Mouse (Mus musculus): ENCODE data around the gene Isy1. TPM values are rescaled to one million over a fixed set of nuclear protein-coding genes. Genes with fewer than 3 reads are reported as not detected.

The Isy1 gene
- total and polyA plus RNA-seq, 3 experiments = 7.3 to 22.8 (median 22.3) TPM

GRCm38 (mm10) chr6:87879628-87880027 lies 41.0 kb upstream of the Isy1 start:
- TF ChIP-seq EP300 (IDR thresholded peaks at IDR 0.05; ENCODE audit: insufficient read depth, low read depth, low read length) = no peak
- intact Hi-C loops (cut with DNase I) = no loop called here
- no peaks in the 10 kb centered on the region for H3K79me2 ChIP-seq (replicated peaks; ENCODE audit: control insufficient read depth, insufficient read depth, low read length)
- peaks cover 7% of the 10 kb centered on the region for H3K4me1 ChIP-seq (ENCODE audit: control insufficient read depth, insufficient read depth, low read length)
- WGBS = 69% methylated on average over 3 of the region's 3 CpGs
- DNase-seq = no peak
- H3K27ac ChIP-seq = no peak overlapping the region
- no peak overlapping the region for H3K4me3 ChIP-seq
- no peaks in the 10 kb centered on the region for H3K27me3 ChIP-seq (ENCODE audit: control insufficient read depth, insufficient read depth, low read length)
- H3K9ac ChIP-seq (ENCODE audit: low read depth, low read length) = no peak overlapping the region
- no peaks in the 10 kb centered on the region for H3K36me3 ChIP-seq (ENCODE audit: control insufficient read depth, insufficient read depth, low read length)

GRCm38 (mm10) chr6:87879010-87879409 lies 40.4 kb upstream of the Isy1 start:
- Histone ChIP-seq H3K27me3 (ENCODE audit: control insufficient read depth, insufficient read depth, low read length) (no peaks in the 10 kb centered on the region), H3K4me1 (ENCODE audit: control insufficient read depth, insufficient read depth, low read length) (peaks cover 7% of the 10 kb centered on the region), H3K4me3 (no peak overlapping the region), H3K9ac (ENCODE audit: low read depth, low read length) (no peak overlapping the region), H3K27ac (no peak overlapping the region), H3K79me2 (replicated peaks; ENCODE audit: control insufficient read depth, insufficient read depth, low read length) (no peaks in the 10 kb centered on the region), H3K36me3 (ENCODE audit: control insufficient read depth, insufficient read depth, low read length) (no peaks in the 10 kb centered on the region)
- TF ChIP-seq CTCF (IDR thresholded peaks at IDR 0.05) (no peak), POLR2A (IDR thresholded peaks at IDR 0.05; ENCODE audit: insufficient read depth, low read depth, low read length) (no peak), EP300 (IDR thresholded peaks at IDR 0.05; ENCODE audit: insufficient read depth, low read depth, low read length) (no peak)
- intact Hi-C loops (cut with DNase I) = no loop called here
- no peak for DNase-seq
- WGBS = 58% methylated on average over 4 of the region's 4 CpGs

- H3K4me1 ChIP-seq (ENCODE audit: control insufficient read depth, insufficient read depth, low read length) = peaks cover 7% of the 10 kb centered on the region
- TF ChIP-seq POLR2A (IDR thresholded peaks at IDR 0.05; ENCODE audit: insufficient read depth, low read depth, low read length) (peak; percentile 17; the same call in 1 of the 2 replicates), EP300 (IDR thresholded peaks at IDR 0.05; ENCODE audit: insufficient read depth, low read depth, low read length) (no peak), CTCF (IDR thresholded peaks at IDR 0.05) (no peak)
- H3K27me3 ChIP-seq (ENCODE audit: control insufficient read depth, insufficient read depth, low read length) = no peaks in the 10 kb centered on the region
- 55% methylated on average over 13 of the region's 13 CpGs for WGBS
- DNase-seq = peak; percentile 63 to 68
- peak overlapping the region; percentile 74 for H3K27ac ChIP-seq
- no peaks in the 10 kb centered on the region for H3K79me2 ChIP-seq (replicated peaks; ENCODE audit: control insufficient read depth, insufficient read depth, low read length)
- intact Hi-C loops (cut with DNase I) = no loop called here
- no peak overlapping the region for H3K4me3 ChIP-seq
- H3K36me3 ChIP-seq (ENCODE audit: control insufficient read depth, insufficient read depth, low read length) = no peaks in the 10 kb centered on the region
- H3K9ac ChIP-seq (ENCODE audit: low read depth, low read length) = no peak overlapping the region
These were observed 37.6 kb upstream of the Isy1 start for GRCm38 (mm10) chr6:87876068-87876643.

- WGBS = 69% methylated on average over 7 of the region's 7 CpGs
- no peaks in the 10 kb centered on the region for H3K79me2 ChIP-seq (replicated peaks; ENCODE audit: control insufficient read depth, insufficient read depth, low read length)
- DNase-seq = no peak
- no peak overlapping the region for H3K9ac ChIP-seq (ENCODE audit: low read depth, low read length)
- H3K36me3 ChIP-seq (ENCODE audit: control insufficient read depth, insufficient read depth, low read length) = no peaks in the 10 kb centered on the region
- TF ChIP-seq POLR2A (IDR thresholded peaks at IDR 0.05; ENCODE audit: insufficient read depth, low read depth, low read length) = no peak
- no peak for TF ChIP-seq CTCF (IDR thresholded peaks at IDR 0.05)
- no peak for TF ChIP-seq EP300 (IDR thresholded peaks at IDR 0.05; ENCODE audit: insufficient read depth, low read depth, low read length)
- H3K27ac ChIP-seq = peak overlapping the region; percentile 74
- H3K4me1 ChIP-seq (ENCODE audit: control insufficient read depth, insufficient read depth, low read length) = peaks cover 7% of the 10 kb centered on the region
- intact Hi-C loops (cut with DNase I) = no loop called here
- H3K27me3 ChIP-seq (ENCODE audit: control insufficient read depth, insufficient read depth, low read length) = no peaks in the 10 kb centered on the region
- H3K4me3 ChIP-seq = no peak overlapping the region
These were observed 37.0 kb upstream of the Isy1 start for GRCm38 (mm10) chr6:87875562-87875961.

- WGBS = 41% methylated on average over 1 of the region's 1 CpGs
- TF ChIP-seq EP300 (IDR thresholded peaks at IDR 0.05; ENCODE audit: insufficient read depth, low read depth, low read length) (no peak), CTCF (IDR thresholded peaks at IDR 0.05) (no peak), POLR2A (IDR thresholded peaks at IDR 0.05; ENCODE audit: insufficient read depth, low read depth, low read length) (no peak)
- Histone ChIP-seq H3K4me1 (ENCODE audit: control insufficient read depth, insufficient read depth, low read length) (peaks cover 7% of the 10 kb centered on the region), H3K4me3 (no peak overlapping the region), H3K27me3 (ENCODE audit: control insufficient read depth, insufficient read depth, low read length) (no peaks in the 10 kb centered on the region), H3K36me3 (ENCODE audit: control insufficient read depth, insufficient read depth, low read length) (no peaks in the 10 kb centered on the region), H3K9ac (ENCODE audit: low read depth, low read length) (no peak overlapping the region), H3K79me2 (replicated peaks; ENCODE audit: control insufficient read depth, insufficient read depth, low read length) (no peaks in the 10 kb centered on the region), H3K27ac (peak overlapping the region; percentile 74)
- intact Hi-C loops (cut with DNase I) = no loop called here
- peak; percentile 78 to 81 for DNase-seq
These were observed 36.5 kb upstream of the Isy1 start for GRCm38 (mm10) chr6:87875083-87875482.

- WGBS = 84% methylated on average over 2 of the region's 2 CpGs
These were observed 35.4 kb upstream of the Isy1 start for GRCm38 (mm10) chr6:87873963-87874362.

More at GRCm38 (mm10) chr6:87873963-87874362, 35.4 kb upstream of the Isy1 start:
- Histone ChIP-seq H3K4me1 (ENCODE audit: control insufficient read depth, insufficient read depth, low read length) (peaks cover 7% of the 10 kb centered on the region), H3K27me3 (ENCODE audit: control insufficient read depth, insufficient read depth, low read length) (no peaks in the 10 kb centered on the region), H3K9ac (ENCODE audit: low read depth, low read length) (no peak overlapping the region), H3K27ac (no peak overlapping the region; the same call in 1 of the 2 replicates), H3K79me2 (replicated peaks; ENCODE audit: control insufficient read depth, insufficient read depth, low read length) (no peaks in the 10 kb centered on the region), H3K4me3 (no peak overlapping the region), H3K36me3 (ENCODE audit: control insufficient read depth, insufficient read depth, low read length) (no peaks in the 10 kb centered on the region)
- DNase-seq = no peak
- TF ChIP-seq POLR2A (IDR thresholded peaks at IDR 0.05; ENCODE audit: insufficient read depth, low read depth, low read length) (no peak), EP300 (IDR thresholded peaks at IDR 0.05; ENCODE audit: insufficient read depth, low read depth, low read length) (no peak), CTCF (IDR thresholded peaks at IDR 0.05) (0 out of 2 replicates have a peak, but pooled peaks have one; percentile 19)
- intact Hi-C loops (cut with DNase I) = no loop called here
